Mouse (Mus musculus) heart, embryonic 16.5 days (tissue): ENCODE measurements at regions not wholly inside any gene's neighbourhood (a gene's known extent, or its start where the extent isn't known, plus 50 kb on each side); places are given as distances from the start of the nearest gene placed in this dataset.
"Not testable (repeated sequence)": the region's sequence is repeated elsewhere in the genome, so short reads cannot be mapped to it uniquely, and the experiment has no call there.

Experiments
- ATAC-seq: fragments of 200-750 bp; cut with Nextera tagmentation; replicated peaks from 2 replicates; pipeline ENCODE4 v1.8.0; 2017; ENCODE audit warnings: moderate number of reproducible peaks; ENCODE audit not compliant: insufficient read depth, low FRiP score; ENCODE audit errors: extremely low read depth
- H3K27ac ChIP-seq: fragments of 300-500 bp; sonication (generic); 2 replicates; pipeline ENCODE4 v1.5.1; 2014; ENCODE audit warnings: mild to moderate bottlenecking, low read length, control low read depth, moderate library complexity
- H3K27me3 ChIP-seq: fragments of 300-500 bp; sonication (generic); 2 replicates; pipeline ENCODE4 v1.6.1; 2014; ENCODE audit warnings: low read length, mixed read lengths; ENCODE audit not compliant: control insufficient read depth, insufficient read depth
- H3K36me3 ChIP-seq: fragments of 300-500 bp; sonication (generic); 2 replicates; pipeline ENCODE4 v1.6.1; 2014; ENCODE audit not compliant: control insufficient read depth, insufficient read depth
- H3K4me1 ChIP-seq: fragments of 300-500 bp; sonication (generic); 2 replicates; pipeline ENCODE4 v1.6.1; 2014; ENCODE audit warnings: low read length, mixed read lengths; ENCODE audit not compliant: control insufficient read depth, insufficient read depth
- H3K4me2 ChIP-seq: fragments of 300-500 bp; sonication (generic); 2 replicates; pipeline ENCODE4 v1.6.1; 2014; ENCODE audit warnings: low read depth, mild to moderate bottlenecking, control low read depth, low read length
- H3K4me3 ChIP-seq: fragments of 300-500 bp; sonication (generic); 2 replicates; pipeline ENCODE4 v1.5.1; 2014; ENCODE audit warnings: mild to moderate bottlenecking, control low read depth, low read length
- H3K9ac ChIP-seq: fragments of 300-500 bp; sonication (generic); 2 replicates; pipeline ENCODE4 v1.6.1; 2014; ENCODE audit warnings: low read length, control low read depth
- H3K9me3 ChIP-seq: fragments of 300-500 bp; sonication (generic); replicated peaks from 2 replicates; pipeline ENCODE4 v1.6.1; 2016; ENCODE audit warnings: low read length; ENCODE audit not compliant: control insufficient read depth
- WGBS: fragments of 180-500 bp; shearing (Covaris S2); extraction: QIAGEN DNeasy Blood & Tissue Kit; methylation state at CpG from one replicate; pipeline ENCODE4 v1.1.7; 2014; 5-methylcytosine and 5-hydroxymethylcytosine counted together

DNA sequence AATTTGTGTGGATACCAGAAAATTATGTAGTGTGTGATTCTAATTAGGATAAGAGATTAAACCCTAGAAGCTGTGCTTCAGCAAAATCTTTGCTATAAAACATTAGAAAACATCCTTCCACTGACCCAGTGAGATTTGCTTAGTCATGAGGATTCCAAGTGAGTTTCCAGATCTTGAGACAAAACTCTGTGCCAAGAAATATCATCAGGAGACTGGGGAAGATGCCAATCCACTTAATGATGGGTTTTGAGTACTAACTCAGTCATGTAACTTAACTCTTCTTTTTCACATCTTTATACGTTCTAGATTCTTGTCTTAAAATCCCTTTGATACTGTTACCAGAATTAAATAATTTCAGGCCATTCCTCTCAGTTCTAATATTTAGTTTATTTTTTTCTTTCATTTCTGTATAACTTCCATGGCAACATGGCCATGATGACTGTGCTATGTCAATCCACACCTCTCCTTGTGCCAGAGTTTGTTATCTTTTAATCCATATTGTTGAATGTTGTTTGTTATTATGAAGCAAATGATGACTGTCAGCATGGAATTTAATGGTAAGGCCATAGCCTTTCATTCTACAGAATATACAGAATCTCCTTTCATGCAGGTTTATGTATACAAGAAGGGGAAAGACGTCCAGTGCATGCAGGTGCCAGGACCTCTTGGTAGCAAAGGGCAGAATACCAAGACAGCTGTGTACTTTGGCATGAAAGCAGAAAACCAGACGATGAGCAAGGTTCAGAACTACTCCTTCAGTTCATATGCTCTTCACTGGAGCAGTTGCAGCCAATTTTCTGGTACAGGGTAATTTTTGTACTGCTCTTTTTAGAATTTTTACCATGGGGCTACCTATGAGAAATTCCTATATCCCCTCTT is 599.7 kb upstream of the Adamts5 start:
- H3K4me3 ChIP-seq: no peak overlapping the region
- WGBS: 44% methylated on average over 3 of the region's 3 CpGs
- ATAC-seq: no peak

GRCm38 (mm10) chr16:86475145-86475544 is 573.5 kb upstream of the Adamts5 start:
- H3K36me3 ChIP-seq: no peaks in the 10 kb centered on the region
- no peak overlapping the region for H3K4me2 ChIP-seq
- WGBS: 73% methylated on average over 1 of the region's 1 CpGs
- no peaks in the 10 kb centered on the region for H3K27me3 ChIP-seq
- ATAC-seq: no peak
- no peak overlapping the region for H3K9ac ChIP-seq
- H3K9me3 ChIP-seq: no peaks in the 10 kb centered on the region
- H3K4me3 ChIP-seq: no peak overlapping the region
- no peak overlapping the region for H3K27ac ChIP-seq
- H3K4me1 ChIP-seq: no peaks in the 10 kb centered on the region

More for the DNA sequence above, 599.7 kb upstream of the Adamts5 start:
- Histone ChIP-seq H3K4me1 (no peaks in the 10 kb centered on the region), H3K36me3 (no peaks in the 10 kb centered on the region), H3K9ac (no peak overlapping the region), H3K27me3 (no peaks in the 10 kb centered on the region), H3K9me3 (no peaks in the 10 kb centered on the region), H3K27ac (no peak overlapping the region), H3K4me2 (no peak overlapping the region)

DNA sequence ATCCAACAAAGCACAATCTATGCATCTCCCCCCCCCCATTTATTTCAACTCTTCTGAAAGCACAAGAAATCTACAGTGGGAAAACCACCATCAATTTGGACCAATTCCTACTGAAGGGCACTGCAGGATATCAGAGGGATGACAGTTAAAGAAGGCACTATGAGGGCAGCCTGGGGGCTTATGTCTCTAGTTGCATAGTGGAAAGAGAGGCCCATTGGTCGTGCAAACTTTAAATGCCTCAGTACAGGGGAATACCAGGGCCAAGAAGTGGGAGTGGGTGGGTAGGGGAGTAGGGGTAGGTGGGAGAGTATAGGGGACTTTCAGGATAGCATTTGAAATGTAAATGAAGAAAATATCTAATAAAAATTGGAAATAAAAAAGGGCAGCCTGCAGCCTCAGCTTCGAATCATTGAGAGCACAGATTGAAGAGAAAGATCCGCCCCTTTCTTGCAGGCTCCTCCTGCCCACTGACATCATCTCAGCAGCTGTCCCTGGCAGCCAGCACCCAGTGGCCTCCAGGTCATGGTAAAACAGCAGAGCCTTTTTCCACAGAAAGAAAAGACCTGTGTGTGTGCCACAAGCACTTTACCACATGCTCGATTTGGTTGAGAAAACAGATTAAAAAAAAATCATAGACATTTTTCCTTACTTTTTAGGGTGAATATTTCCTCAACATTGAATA is 571.6 kb upstream of the Adamts5 start:
- ATAC-seq: no peak
- Histone ChIP-seq H3K9me3 (no peaks in the 10 kb centered on the region), H3K4me1 (no peaks in the 10 kb centered on the region), H3K9ac (no peak overlapping the region), H3K27me3 (no peaks in the 10 kb centered on the region), H3K36me3 (no peaks in the 10 kb centered on the region), H3K4me3 (no peak overlapping the region), H3K4me2 (no peak overlapping the region), H3K27ac (no peak overlapping the region)
- 56% methylated on average over 4 of the region's 4 CpGs for WGBS

DNA sequence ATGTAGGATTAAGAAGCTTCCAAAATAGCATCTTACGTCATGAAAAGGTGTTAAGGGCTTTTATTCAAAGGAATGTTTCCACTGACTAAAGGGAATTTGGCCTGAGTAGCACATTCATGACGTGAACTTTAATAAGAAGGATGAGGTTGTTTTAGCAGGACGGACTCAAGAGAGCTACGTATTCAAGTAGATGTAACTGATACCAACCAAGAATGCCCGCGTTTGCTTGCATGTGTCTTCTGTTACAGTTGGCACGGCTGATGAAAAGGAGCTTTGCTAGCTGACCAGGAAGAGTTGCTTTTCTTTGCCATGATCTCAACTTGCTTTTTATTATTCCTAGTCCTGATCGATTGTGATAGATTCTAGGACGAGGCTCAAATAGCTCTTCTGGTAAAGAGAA is 559.4 kb upstream of the Adamts5 start:
- Histone ChIP-seq H3K27me3 (no peaks in the 10 kb centered on the region), H3K4me1 (no peaks in the 10 kb centered on the region), H3K27ac (no peak overlapping the region), H3K4me2 (no peak overlapping the region), H3K4me3 (no peak overlapping the region), H3K36me3 (no peaks in the 10 kb centered on the region), H3K9me3 (no peaks in the 10 kb centered on the region), H3K9ac (no peak overlapping the region)
- no peak for ATAC-seq
- WGBS: 74% methylated on average over 9 of the region's 9 CpGs

- WGBS: 69% methylated on average over 3 of the region's 3 CpGs
- no peak overlapping the region for H3K4me2 ChIP-seq
- no peaks in the 10 kb centered on the region for H3K9me3 ChIP-seq
- H3K9ac ChIP-seq: no peak overlapping the region
- no peak overlapping the region for H3K27ac ChIP-seq
- no peaks in the 10 kb centered on the region for H3K27me3 ChIP-seq
- H3K4me3 ChIP-seq: no peak overlapping the region
- no peaks in the 10 kb centered on the region for H3K4me1 ChIP-seq
- H3K36me3 ChIP-seq: no peaks in the 10 kb centered on the region
- no peak for ATAC-seq
These were observed 555.0 kb upstream of the Adamts5 start for GRCm38 (mm10) chr16:86456649-86457048.

DNA sequence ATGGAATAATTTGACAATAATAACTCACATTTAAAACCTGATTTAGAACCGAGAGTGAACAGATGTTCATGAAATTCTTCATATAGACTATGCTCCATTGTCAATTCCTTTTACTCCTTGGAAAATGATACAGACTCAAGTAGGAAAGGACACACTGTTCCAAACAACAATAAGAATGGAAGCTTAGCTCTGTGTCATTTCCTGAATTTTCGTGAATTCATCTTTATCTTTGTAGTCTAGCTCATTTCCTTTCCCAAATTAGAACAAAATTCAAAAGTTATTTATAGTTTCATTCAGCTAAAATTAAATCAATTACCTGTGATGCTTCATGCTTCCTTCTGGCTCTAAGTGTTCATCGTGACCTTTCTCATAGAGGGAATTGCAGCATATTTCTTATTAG is 553.2 kb upstream of the Adamts5 start:
- H3K4me2 ChIP-seq: no peak overlapping the region
- H3K4me1 ChIP-seq: no peaks in the 10 kb centered on the region
- WGBS: 50% methylated on average over 3 of the region's 3 CpGs
- no peak overlapping the region for H3K4me3 ChIP-seq
- no peaks in the 10 kb centered on the region for H3K9me3 ChIP-seq
- H3K9ac ChIP-seq: no peak overlapping the region
- no peak for ATAC-seq
- H3K27ac ChIP-seq: no peak overlapping the region
- H3K27me3 ChIP-seq: no peaks in the 10 kb centered on the region
- no peaks in the 10 kb centered on the region for H3K36me3 ChIP-seq

- H3K36me3 ChIP-seq: no peaks in the 10 kb centered on the region
- H3K4me1 ChIP-seq: no peaks in the 10 kb centered on the region
- H3K27me3 ChIP-seq: no peaks in the 10 kb centered on the region
- H3K4me2 ChIP-seq: no peak overlapping the region
- no peak for ATAC-seq
- no peak overlapping the region for H3K4me3 ChIP-seq
- H3K9me3 ChIP-seq: no peaks in the 10 kb centered on the region
- H3K9ac ChIP-seq: no peak overlapping the region
- no peak overlapping the region for H3K27ac ChIP-seq
These were observed 552.4 kb upstream of the Adamts5 start for GRCm38 (mm10) chr16:86454031-86454430.

- no peak overlapping the region for H3K4me2 ChIP-seq
- no peak overlapping the region for H3K4me3 ChIP-seq
- no peaks in the 10 kb centered on the region for H3K36me3 ChIP-seq
- H3K4me1 ChIP-seq: no peaks in the 10 kb centered on the region
- ATAC-seq: no peak
- no peak overlapping the region for H3K9ac ChIP-seq
- H3K9me3 ChIP-seq: no peaks in the 10 kb centered on the region
- H3K27me3 ChIP-seq: no peaks in the 10 kb centered on the region
- no peak overlapping the region for H3K27ac ChIP-seq
- 32% methylated on average over 1 of the region's 1 CpGs for WGBS
These were observed 547.0 kb upstream of the Adamts5 start for GRCm38 (mm10) chr16:86448478-86449160.

DNA sequence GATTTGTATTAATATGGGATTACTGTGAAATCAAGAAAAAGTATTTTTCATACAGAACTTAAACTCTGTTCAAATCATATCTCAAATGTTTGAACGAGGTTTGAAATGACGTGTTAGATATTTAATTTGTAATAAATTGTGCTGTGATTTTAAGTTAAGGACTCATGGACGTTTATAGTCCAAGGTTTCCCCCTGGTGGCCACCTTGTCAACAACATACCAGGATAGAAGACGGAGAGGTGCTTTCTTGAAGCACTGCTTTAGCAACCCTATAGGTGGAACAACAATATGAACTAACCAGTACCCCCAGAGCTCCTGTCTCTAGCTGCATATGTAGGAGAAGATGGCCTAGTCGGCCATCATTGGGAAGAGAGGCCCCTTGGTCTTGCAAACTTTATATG is 517.8 kb upstream of the Adamts5 start:
- not testable (repeated sequence) for H3K4me1 ChIP-seq, ATAC-seq

More for the DNA sequence above, 517.8 kb upstream of the Adamts5 start:
- H3K9ac ChIP-seq, H3K27ac ChIP-seq, H3K27me3 ChIP-seq, H3K9me3 ChIP-seq, H3K4me3 ChIP-seq, H3K36me3 ChIP-seq, H3K4me2 ChIP-seq: not testable (repeated sequence)
- WGBS: 10% methylated on average over 5 of the region's 5 CpGs
